Mouse (Mus musculus): Measurements from ENCODE around the gene 9230104L09Rik.

The 9230104L09Rik gene

GRCm38 (mm10) chr2:148851116-148851906 is 13.5 kb downstream of the 9230104L09Rik start:
- DNase-seq, result peak; percentile 43

- DNase-seq, result no peak
These were observed 25.6 kb downstream of the 9230104L09Rik start for GRCm38 (mm10) chr2:148839224-148839623.

DNA sequence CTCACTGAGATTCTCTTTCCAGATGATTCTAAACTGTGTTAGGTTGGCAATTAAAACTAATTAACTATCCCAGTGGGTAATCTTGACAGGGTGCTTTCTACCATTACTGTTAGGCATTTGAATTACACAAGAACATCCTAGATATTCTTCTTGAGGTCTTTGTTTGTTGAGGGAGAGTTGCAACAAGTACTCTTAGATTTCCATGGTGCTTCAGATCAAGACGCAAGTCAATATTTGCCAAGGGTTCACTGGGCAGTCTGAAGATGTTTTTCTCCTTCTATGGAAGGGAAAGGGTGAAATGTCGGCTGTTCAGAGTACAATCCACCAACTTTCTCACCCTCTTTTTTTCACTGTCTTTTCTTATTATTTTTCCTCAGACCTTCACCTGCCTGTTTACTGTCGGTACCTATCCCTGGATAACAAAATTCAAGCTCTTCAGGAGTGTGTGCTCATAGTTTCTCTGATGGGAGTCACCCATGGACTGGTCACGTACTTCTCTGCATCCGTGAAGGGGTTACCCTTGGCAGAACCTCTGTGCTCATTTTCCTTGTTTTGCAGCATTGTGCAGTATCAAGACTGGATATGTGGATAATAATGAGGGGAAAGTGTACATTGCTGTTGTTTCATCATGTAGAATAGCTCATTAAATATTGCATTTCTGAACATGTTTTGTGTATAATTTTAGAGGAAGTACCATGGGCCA is 26.6 kb downstream of the 9230104L09Rik start:
- no peak for DNase-seq

- no peak for DNase-seq
These were observed 29.9 kb downstream of the 9230104L09Rik start, which contains the start of gene Cst9 for GRCm38 (mm10) chr2:148834912-148835311. TSS of gene Cst9 (plus strand) at chr2:148835147.

DNA sequence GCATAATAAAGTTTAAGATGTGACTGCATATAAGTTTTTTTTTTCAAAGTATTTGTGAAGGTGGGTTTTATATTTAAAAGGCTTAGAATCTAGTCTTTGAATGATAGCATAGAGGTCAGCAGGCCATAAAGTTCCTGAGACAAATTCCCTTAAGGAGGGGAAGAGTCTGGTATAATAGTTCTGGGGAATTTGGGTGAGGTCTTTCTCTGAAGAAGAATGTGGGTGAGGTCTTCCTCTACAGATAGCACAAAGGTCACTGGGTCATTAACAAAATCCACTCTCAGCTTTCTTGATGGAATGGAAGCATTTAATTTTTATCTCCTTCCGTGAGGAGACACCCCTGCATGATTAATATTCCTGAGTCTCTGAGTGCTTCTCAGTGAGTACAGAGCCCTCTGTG is 38.9 kb downstream of the 9230104L09Rik start:
- no peak for DNase-seq

DNA sequence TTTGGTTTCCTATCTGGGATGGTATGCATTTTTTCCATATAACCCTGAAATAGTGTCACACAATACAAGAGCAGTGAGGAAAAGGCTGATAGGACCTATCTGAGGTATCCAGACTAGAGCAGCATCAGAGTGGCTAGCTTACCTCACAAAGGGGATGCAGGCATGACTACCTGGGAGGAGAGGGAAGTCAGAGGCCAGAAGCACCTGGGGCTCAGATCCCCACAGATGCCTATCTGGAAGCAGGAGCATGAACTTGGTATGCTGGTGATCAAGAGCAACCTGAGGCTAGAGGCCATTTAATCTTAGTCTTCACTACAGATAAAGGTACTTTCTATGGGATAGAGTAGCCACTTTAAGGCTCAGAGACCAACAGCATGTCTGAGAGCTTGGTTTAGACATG is 44.9 kb downstream of the 9230104L09Rik start, which contains the start of gene Cst13:
Cst13 (plus strand) TSS at position 173 of the 400 bp plus-strand sequence.
- no peak for DNase-seq

- DNase-seq, result no peak
These were observed 58.1 kb downstream of the 9230104L09Rik start for GRCm38 (mm10) chr2:148806696-148807095.

- no peak for DNase-seq
These were observed 63.3 kb downstream of the 9230104L09Rik start for GRCm38 (mm10) chr2:148801491-148801921.

DNA sequence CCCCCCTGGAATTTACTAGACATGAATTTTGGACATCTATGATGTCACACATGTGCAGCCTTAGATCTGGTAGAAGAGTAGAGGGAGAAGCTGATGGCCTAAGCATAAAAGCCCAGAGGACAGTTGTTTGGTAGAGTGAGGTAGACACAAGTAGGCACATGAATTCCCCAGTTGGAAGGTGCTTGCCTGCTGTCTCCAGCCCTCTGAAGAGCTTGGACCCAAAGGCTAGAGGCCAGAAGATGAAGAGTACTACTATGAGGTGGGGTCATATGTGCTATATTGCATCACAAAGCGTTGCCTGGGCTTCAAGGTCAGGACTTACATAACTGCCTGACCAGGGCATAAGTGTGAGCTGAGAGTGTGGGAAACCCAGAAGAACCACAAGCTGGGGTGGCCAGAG is 66.4 kb downstream of the 9230104L09Rik start, which contains the start of gene Cst8:
Cst8 (plus strand) TSS at position 301 of the 400 bp plus-strand sequence.
- DNase-seq, result no peak
